Mouse (Mus musculus): ENCODE data around the gene Nadk. TPM values are rescaled to one million over a fixed set of nuclear protein-coding genes. Genes with fewer than 3 reads are reported as not detected.

The Nadk gene
- polyA plus RNA-seq, 1 experiment from 2014 or later, result 40.9 TPM

DNA sequence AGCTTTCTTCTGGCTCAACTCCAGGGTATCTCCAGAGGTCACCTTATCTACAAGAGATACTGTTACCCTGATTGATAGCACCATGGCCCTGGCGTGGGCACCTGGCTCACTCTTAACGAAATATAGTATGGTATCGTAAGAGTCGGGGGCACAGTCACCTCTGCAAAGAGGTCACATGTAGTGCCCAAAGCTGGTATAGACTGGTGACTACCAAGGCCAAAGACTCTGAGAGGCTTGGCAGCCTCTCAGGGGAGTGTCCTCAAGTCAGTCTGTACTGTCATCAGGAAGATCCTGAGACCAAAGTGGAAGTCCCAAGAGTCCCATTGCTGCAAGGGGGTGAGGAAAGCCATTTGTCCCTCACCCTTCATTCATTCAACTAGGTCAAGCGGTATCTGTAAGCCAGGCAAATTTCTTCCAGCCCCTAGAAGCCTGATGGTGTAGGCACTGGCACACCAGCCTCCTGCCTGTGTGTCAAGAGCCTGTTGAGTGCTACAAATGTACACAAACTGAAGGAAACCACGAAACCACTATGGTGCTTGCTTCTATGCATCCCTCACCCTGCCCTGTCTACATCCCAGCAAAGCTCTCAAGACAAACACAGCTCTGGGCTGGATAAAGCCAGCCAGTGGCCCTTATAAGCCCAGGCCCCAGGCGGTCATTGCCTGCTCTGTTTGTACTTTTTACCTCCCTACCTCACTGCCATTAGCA is 29.0 kb downstream of the Nadk start:
- no peaks in the 10 kb centered on the region for H3K9me3 ChIP-seq (replicated peaks)
- no peak overlapping the region for H3K4me2 ChIP-seq
- no peak overlapping the region for H3K9ac ChIP-seq
- 65% methylated on average over 7 of the region's 7 CpGs for WGBS
- H3K4me3 ChIP-seq, result no peak overlapping the region
- ATAC-seq (replicated peaks; ENCODE audit: insufficient number of reproducible peaks, insufficient read depth, low FRiP score, low read depth), result no peak
- H3K4me1 ChIP-seq (replicated peaks), result no peaks in the 10 kb centered on the region
- no peak overlapping the region for H3K27ac ChIP-seq
- no peaks in the 10 kb centered on the region for H3K27me3 ChIP-seq
- peaks cover 35% of the 10 kb centered on the region for H3K36me3 ChIP-seq

DNA sequence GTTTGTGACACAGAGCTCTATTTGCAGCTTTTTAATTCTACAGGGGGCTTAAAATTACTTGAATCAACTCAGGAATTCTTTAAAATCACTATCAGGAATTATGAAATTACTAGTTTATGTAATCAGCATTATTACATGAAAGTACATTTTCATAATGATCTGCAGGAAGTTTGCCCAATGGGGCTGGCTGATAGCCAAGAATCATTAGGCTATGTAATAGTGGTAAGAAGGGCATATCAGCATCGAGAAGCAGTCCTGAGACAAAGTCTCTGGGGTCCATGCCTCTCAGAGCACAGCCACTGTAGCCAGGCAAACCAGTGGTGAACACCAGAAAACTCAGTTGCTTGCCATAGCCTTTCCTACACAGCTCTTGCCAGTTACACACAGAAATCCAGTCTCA is 31.6 kb downstream of the Nadk start:
- Histone ChIP-seq H3K4me3 (no peak overlapping the region), H3K9me3 (replicated peaks) (no peaks in the 10 kb centered on the region), H3K4me1 (replicated peaks) (no peaks in the 10 kb centered on the region), H3K27ac (no peak overlapping the region), H3K4me2 (no peak overlapping the region), H3K36me3 (peaks cover 15% of the 10 kb centered on the region), H3K9ac (no peak overlapping the region), H3K27me3 (no peaks in the 10 kb centered on the region)
- no peak for ATAC-seq (replicated peaks; ENCODE audit: insufficient number of reproducible peaks, insufficient read depth, low FRiP score, low read depth)
- 61% methylated on average over 1 of the region's 1 CpGs for WGBS

DNA sequence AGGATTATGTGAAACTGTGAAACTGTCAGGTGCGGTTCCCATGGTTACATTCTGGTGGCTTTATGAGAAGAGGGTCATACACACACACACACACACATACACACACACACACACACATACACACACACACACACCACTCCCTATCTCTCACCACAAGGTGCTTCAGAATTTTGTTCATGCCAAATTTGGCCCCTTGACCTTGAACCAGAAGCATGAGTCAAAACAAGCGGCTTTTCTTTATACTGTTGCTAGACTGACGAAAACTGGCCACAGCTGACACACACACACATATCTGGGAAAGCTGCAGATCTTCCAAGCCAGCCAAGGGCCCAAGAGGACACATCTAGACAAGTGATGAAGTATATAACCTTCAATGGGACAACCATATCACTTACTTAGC is 33.6 kb downstream of the Nadk start:
- Histone ChIP-seq H3K9me3 (replicated peaks) (no peaks in the 10 kb centered on the region), H3K36me3 (no peaks in the 10 kb centered on the region), H3K27ac (no peak overlapping the region), H3K4me3 (no peak overlapping the region), H3K9ac (no peak overlapping the region), H3K4me1 (replicated peaks) (0 out of 2 replicates have a peak, but pooled peaks cover 5% of the 10 kb centered on the region), H3K27me3 (no peaks in the 10 kb centered on the region), H3K4me2 (no peak overlapping the region)
- 70% methylated on average over 3 of the region's 3 CpGs for WGBS
- ATAC-seq (replicated peaks; ENCODE audit: insufficient number of reproducible peaks, insufficient read depth, low FRiP score, low read depth), result no peak

DNA sequence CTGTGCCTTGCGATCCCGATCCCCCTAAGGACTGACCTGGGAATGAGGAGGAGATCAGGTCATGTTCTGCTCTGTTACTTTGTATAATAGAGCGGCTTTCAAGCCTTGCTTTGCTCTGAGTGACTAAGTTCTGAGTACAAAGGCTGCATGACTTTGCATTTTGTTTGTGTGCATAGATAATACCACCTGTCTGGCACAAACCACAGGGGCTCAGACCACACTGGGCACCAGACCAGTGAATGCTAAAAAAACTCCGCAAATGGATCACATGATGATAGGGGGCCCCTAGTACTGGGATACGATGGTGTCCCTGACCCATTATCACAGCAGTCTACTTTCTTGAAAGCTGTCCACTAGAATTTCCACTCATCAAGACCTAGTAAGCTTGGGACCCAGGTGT is 34.4 kb downstream of the Nadk start:
- no peak overlapping the region for H3K27ac ChIP-seq
- no peak overlapping the region for H3K4me2 ChIP-seq
- ATAC-seq (replicated peaks; ENCODE audit: insufficient number of reproducible peaks, insufficient read depth, low FRiP score, low read depth), result no peak
- H3K9me3 ChIP-seq (replicated peaks), result no peaks in the 10 kb centered on the region
- no peaks in the 10 kb centered on the region for H3K36me3 ChIP-seq
- 0 out of 2 replicates have a peak, but pooled peaks cover 6% of the 10 kb centered on the region for H3K4me1 ChIP-seq (replicated peaks)
- no peak overlapping the region for H3K9ac ChIP-seq
- H3K4me3 ChIP-seq, result no peak overlapping the region
- no peaks in the 10 kb centered on the region for H3K27me3 ChIP-seq
- WGBS, result 67% methylated on average over 5 of the region's 5 CpGs

DNA sequence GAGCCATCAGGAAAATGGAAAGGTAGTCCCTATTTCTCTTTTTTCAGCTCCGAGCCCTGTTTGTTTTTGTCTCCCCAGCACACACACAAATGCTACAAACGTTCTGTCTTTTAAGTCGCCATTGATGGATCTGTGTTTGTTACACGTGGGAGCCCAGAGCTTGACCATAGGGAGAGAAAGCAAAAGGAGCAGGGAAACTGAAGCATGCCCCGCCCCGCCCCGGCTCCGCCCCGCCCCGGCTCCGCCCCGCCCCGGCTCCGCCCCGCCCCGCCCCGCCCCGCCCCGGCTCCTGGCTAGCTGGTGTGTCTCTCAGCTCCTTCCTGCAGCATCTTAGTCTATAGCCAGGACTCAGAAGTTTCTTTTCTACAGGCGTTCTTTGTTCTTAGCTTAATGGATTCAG is 36.4 kb downstream of the Nadk start:
- peaks cover 18% of the 10 kb centered on the region for H3K4me1 ChIP-seq (replicated peaks)

DNA sequence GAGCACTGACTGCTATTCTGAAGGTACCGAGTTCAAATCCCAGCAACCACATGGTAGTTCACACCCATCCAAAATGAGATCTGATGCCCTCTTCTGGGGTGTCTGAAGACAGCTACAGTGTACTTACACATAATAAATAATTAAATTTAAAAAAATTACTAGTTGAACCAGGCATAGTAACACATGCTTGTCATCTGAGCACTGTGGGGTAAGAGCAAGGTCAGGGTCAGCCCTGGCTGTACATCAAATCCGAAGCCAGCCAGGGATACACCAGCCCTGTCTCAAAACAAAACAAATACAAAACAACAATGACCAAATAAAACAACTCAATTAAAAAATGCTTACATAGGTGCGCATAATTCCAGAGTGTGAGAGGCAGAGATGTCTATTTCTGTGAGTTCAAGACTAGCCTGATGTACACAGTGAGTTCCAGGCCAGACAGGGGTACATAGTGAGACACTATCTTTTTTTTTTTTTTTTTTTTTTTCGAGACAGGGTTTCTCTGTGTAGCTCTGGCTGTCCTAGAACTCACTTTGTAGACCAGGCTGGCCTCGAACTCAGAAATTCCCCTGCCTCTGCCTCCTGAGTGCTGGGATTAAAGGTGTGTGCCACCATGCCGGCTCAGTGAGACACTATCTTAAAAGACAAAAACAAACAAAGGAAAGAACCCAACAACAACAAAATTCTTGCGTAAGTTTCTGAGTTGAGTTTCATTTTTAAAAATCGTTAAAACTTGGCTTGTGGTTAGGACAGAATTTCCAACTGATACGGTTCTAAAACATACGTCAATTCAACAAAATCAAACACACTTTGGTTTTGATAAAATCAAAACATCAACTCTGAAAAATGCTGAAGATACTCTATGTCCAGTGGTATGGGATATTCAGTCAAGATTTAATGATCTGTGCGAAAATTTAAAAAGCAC is 38.0 kb downstream of the Nadk start:
- Histone ChIP-seq H3K27me3 (no peaks in the 10 kb centered on the region), H3K9me3 (replicated peaks) (no peaks in the 10 kb centered on the region), H3K4me1 (replicated peaks) (peaks cover 18% of the 10 kb centered on the region), H3K36me3 (no peaks in the 10 kb centered on the region), H3K9ac (peak overlapping the region; percentile 51; the same call in 1 of the 2 replicates), H3K4me3 (peak overlapping the region; percentile 99), H3K27ac (peak overlapping the region; percentile 99), H3K4me2 (peak overlapping the region; percentile 96)
- ATAC-seq (replicated peaks; ENCODE audit: insufficient number of reproducible peaks, insufficient read depth, low FRiP score, low read depth), result no peak
- WGBS, result 83% methylated on average over 11 of the region's 11 CpGs

More for the DNA sequence above, 36.4 kb downstream of the Nadk start:
- Histone ChIP-seq H3K27ac (no peak overlapping the region), H3K27me3 (no peaks in the 10 kb centered on the region), H3K9me3 (replicated peaks) (no peaks in the 10 kb centered on the region), H3K36me3 (no peaks in the 10 kb centered on the region), H3K4me3 (no peak overlapping the region), H3K4me2 (no peak overlapping the region), H3K9ac (no peak overlapping the region)
- WGBS, result 23% methylated on average over 20 of the region's 20 CpGs
- ATAC-seq (replicated peaks; ENCODE audit: insufficient number of reproducible peaks, insufficient read depth, low FRiP score, low read depth), result no peak

DNA sequence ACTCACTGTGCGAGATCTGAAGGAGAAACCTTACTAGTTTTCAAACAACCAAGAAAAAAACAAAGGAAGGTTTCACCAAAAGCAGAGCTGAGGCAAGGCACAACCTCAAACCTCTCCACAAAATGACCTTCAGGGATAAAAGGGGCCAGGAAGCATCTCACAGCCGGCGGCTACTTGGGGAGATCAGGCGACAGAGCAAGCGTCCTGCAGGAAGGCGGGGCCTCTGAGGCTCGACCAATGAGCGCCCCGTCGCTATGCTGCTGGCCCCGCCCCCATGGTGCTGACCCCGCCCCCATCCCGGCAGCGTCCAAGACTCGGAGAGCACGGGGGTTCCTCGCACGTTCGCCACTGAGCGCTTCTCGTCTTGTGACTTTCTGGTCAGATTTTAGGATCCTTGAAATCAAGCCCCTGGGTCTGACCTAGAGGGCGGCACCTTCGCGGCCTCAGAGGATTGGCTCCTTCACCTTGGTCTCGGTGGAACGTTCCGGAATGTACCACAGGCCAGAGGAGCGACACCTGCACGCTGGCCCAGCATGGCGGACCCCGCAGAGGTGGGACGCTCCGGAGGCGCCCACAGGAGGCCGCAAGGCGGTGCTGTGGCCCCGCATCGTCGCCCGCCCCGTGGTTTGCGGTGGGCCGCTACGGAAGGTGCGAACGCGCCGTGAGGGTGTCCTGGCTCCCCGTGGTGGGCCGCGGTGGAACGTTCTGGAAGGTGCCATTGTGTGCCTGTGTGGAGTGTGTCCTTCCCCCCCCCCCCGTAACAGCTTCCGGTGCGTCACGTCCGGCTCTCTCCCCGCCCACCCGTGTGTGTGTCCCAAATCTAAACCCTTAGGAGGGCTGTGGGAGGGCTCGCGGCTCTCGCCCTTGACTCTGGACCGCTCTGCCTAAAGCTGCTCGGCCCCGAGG is 39.2 kb downstream of the Nadk start, which contains the start of gene Slc35e2:
Gene Slc35e2, plus strand, starts transcription at position 326 of the 906 bp plus-strand sequence.
- H3K4me1 ChIP-seq (replicated peaks), result peaks cover 18% of the 10 kb centered on the region
- ATAC-seq (replicated peaks; ENCODE audit: insufficient number of reproducible peaks, insufficient read depth, low FRiP score, low read depth), result peak; percentile 95
- H3K9me3 ChIP-seq (replicated peaks), result no peaks in the 10 kb centered on the region
- under 1% methylated on average over 61 of the region's 65 CpGs for WGBS
- peak within 1 kb of the TSS; percentile 99 for H3K4me3 ChIP-seq
- H3K36me3 ChIP-seq, result peaks cover 3% of the 10 kb centered on the region; the same call in 1 of the 2 replicates
- peak within 1 kb of the TSS; percentile 96 for H3K4me2 ChIP-seq
- H3K27me3 ChIP-seq, result no peaks in the 10 kb centered on the region
- peak within 1 kb of the TSS; percentile 99 for H3K27ac ChIP-seq
- peak within 1 kb of the TSS; percentile 96 for H3K9ac ChIP-seq

DNA sequence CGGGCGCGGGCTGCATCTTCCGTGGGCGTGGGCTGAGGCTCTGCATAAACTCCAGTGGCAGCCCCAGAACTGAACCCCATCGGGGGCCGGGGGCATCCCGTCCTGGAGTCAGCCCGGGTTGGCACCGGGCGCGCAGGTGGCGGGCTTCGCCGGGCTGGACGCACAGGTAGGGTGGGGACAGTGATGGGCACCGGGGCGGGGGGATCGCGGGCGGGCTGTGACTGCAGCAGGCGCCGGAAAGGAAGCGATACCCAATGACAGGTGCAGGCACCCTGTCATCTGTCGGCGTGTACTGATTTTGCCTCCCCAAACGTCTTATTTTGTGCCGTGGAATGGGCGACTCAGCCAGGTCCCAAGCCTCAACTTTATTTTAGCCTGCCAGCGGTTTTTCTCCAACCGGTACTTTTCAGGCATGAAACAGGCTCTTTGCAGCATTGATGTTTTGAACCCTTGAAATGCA is 39.8 kb downstream of the Nadk start:
- H3K9ac ChIP-seq, result peak overlapping the region; percentile 96
- H3K27ac ChIP-seq, result peak overlapping the region; percentile 99
- H3K4me2 ChIP-seq, result peak overlapping the region; percentile 96
- peaks cover 3% of the 10 kb centered on the region; the same call in 1 of the 2 replicates for H3K36me3 ChIP-seq
- 2% methylated on average over 29 of the region's 31 CpGs for WGBS
- H3K4me1 ChIP-seq (replicated peaks), result peaks cover 18% of the 10 kb centered on the region
- H3K27me3 ChIP-seq, result no peaks in the 10 kb centered on the region
- H3K9me3 ChIP-seq (replicated peaks), result no peaks in the 10 kb centered on the region
- ATAC-seq (replicated peaks; ENCODE audit: insufficient number of reproducible peaks, insufficient read depth, low FRiP score, low read depth), result no peak
- peak overlapping the region; percentile 99 for H3K4me3 ChIP-seq

DNA sequence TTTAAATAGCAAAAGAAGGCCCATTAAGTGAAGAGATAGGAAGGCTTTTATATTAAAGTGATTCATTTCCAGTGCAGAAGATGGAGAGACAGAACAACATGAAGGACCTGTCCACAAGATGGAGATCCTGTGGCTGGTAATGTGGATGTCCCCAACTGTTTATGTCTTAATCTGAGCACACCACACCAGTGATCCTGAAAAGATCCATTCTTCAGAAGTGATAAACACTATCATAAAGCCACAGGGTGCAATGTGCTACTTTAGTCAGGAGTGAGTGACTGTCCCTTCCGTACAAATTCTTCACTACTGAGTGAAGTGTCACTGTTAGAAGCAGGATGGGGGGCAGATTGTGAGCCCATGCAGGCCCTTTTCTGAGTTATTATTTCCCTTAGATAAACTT is 40.6 kb downstream of the Nadk start:
- H3K4me3 ChIP-seq, result peak overlapping the region; percentile 99; the same call in 1 of the 2 replicates
- no peak for ATAC-seq (replicated peaks; ENCODE audit: insufficient number of reproducible peaks, insufficient read depth, low FRiP score, low read depth)
- H3K9ac ChIP-seq, result no peak overlapping the region
- peaks cover 18% of the 10 kb centered on the region for H3K4me1 ChIP-seq (replicated peaks)
- no peaks in the 10 kb centered on the region for H3K9me3 ChIP-seq (replicated peaks)
- 94% methylated on average over 1 of the region's 1 CpGs for WGBS
- H3K4me2 ChIP-seq, result peak overlapping the region; percentile 96
- no peak overlapping the region for H3K27ac ChIP-seq
- peaks cover 3% of the 10 kb centered on the region; the same call in 1 of the 2 replicates for H3K36me3 ChIP-seq
- H3K27me3 ChIP-seq, result no peaks in the 10 kb centered on the region

DNA sequence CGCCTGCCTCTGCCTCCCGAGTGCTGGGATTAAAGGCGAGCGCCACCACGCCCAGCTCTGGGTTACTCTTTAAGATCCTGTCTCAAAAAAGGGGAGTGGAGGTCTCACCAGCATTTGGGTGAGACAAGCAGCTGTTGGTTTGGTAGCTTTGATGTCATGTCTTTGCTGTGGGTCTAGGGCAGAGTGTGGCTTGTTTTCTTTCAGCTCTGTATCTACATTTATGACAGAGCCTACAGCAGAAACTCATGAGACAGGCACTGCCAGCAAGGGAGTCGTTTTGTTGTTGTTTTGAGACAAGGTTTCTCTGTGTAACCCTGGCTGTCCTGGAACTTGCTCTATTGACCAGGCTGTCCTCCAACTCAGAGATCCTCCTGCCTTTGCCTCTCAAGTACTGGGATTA is 41.6 kb downstream of the Nadk start:
- no peaks in the 10 kb centered on the region for H3K27me3 ChIP-seq
- no peak for ATAC-seq (replicated peaks; ENCODE audit: insufficient number of reproducible peaks, insufficient read depth, low FRiP score, low read depth)
- 92% methylated on average over 6 of the region's 6 CpGs for WGBS
- no peak overlapping the region for H3K9ac ChIP-seq
- peaks cover 18% of the 10 kb centered on the region for H3K4me1 ChIP-seq (replicated peaks)
- no peak overlapping the region for H3K4me3 ChIP-seq
- H3K4me2 ChIP-seq, result no peak overlapping the region
- no peak overlapping the region for H3K27ac ChIP-seq
- peaks cover 3% of the 10 kb centered on the region; the same call in 1 of the 2 replicates for H3K36me3 ChIP-seq
- no peaks in the 10 kb centered on the region for H3K9me3 ChIP-seq (replicated peaks)

Measured in heart, embryonic 15.5 days (tissue).